Mouse (Mus musculus): Measurements from ENCODE around the gene Gp9. TPM values are rescaled to one million over a fixed set of nuclear protein-coding genes. Genes with fewer than 3 reads are reported as not detected.

Gene Gp9
- 0.58 TPM for polyA plus RNA-seq (2015; fragmentation: Illumina TruSeq; extraction: RNeasy Lipid Tissue Mini Kit (QIAGEN cat#74804); ENCODE audit: low read depth, low replicate concordance)

DNA sequence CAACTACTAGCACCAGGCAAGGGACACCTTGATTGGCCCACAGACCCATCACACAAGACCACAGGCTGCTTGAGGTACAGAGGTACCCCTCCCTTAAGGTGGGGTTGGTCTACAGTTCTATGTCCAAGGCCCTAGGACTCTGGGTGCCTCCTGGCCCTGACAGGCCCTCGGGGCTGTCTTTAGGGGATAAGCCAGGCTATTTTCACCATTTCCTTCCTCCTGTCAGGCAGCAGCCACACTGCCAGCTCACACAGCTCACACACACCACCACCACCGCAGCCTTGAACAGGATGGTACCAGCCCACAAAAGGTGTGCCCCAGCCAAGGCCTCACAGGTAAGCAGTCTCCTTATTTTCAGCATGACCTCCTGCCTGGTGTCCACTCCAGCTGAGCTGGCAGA lies at the start of gene Gp9:
TSS of gene Gp9 (plus strand) at position 231 of the 400 bp plus-strand sequence.

GRCm38 (mm10) chr6:87730591-87731462 lies 47.0 kb upstream of the Gp9 start, which contains the start of gene Efcc1:
Gene Efcc1 (plus strand): TSS chr6:87730869.

GRCm38 (mm10) chr6:87811675-87812338 lies 33.9 kb downstream of the Gp9 start, which contains the start of gene Rab43:
Gene Rab43 (minus strand): TSS chr6:87812164.

Other genes with a start within 250 kb of the Gp9 start
- 7.7 TPM for gene Arhgap25, start 244.8 kb upstream of the Gp9 start, polyA plus RNA-seq (2015; fragmentation: Illumina TruSeq; extraction: RNeasy Lipid Tissue Mini Kit (QIAGEN cat#74804); ENCODE audit: low read depth, low replicate concordance)
- 0.28 TPM for gene Prokr1, start 187.3 kb upstream of the Gp9 start, polyA plus RNA-seq (2015; fragmentation: Illumina TruSeq; extraction: RNeasy Lipid Tissue Mini Kit (QIAGEN cat#74804); ENCODE audit: low read depth, low replicate concordance)
- gene Aplf, start 105.9 kb upstream of the Gp9 start, polyA plus RNA-seq (2015; fragmentation: Illumina TruSeq; extraction: RNeasy Lipid Tissue Mini Kit (QIAGEN cat#74804); ENCODE audit: low read depth, low replicate concordance) = 5.9 TPM
- 4.3 TPM for gene Efcc1, start 47.2 kb upstream of the Gp9 start, polyA plus RNA-seq (2015; fragmentation: Illumina TruSeq; extraction: RNeasy Lipid Tissue Mini Kit (QIAGEN cat#74804); ENCODE audit: low read depth, low replicate concordance)
- 9.8 TPM for gene Rab43, start 34.1 kb downstream of the Gp9 start, polyA plus RNA-seq (2015; fragmentation: Illumina TruSeq; extraction: RNeasy Lipid Tissue Mini Kit (QIAGEN cat#74804); ENCODE audit: low read depth, low replicate concordance)
- 1.8 TPM for gene Gm45140, start 57.7 kb downstream of the Gp9 start, polyA plus RNA-seq (2015; fragmentation: Illumina TruSeq; extraction: RNeasy Lipid Tissue Mini Kit (QIAGEN cat#74804); ENCODE audit: low read depth, low replicate concordance)
- 28.0 TPM for gene Isy1, start 60.7 kb downstream of the Gp9 start, polyA plus RNA-seq (2015; fragmentation: Illumina TruSeq; extraction: RNeasy Lipid Tissue Mini Kit (QIAGEN cat#74804); ENCODE audit: low read depth, low replicate concordance)
- 436 TPM for gene Cnbp, start 73.0 kb downstream of the Gp9 start, polyA plus RNA-seq (2015; fragmentation: Illumina TruSeq; extraction: RNeasy Lipid Tissue Mini Kit (QIAGEN cat#74804); ENCODE audit: low read depth, low replicate concordance)
- 223 TPM for gene Copg1, start 109.7 kb downstream of the Gp9 start, polyA plus RNA-seq (2015; fragmentation: Illumina TruSeq; extraction: RNeasy Lipid Tissue Mini Kit (QIAGEN cat#74804); ENCODE audit: low read depth, low replicate concordance)
- 27.1 TPM for gene Hmces, start 135.9 kb downstream of the Gp9 start, polyA plus RNA-seq (2015; fragmentation: Illumina TruSeq; extraction: RNeasy Lipid Tissue Mini Kit (QIAGEN cat#74804); ENCODE audit: low read depth, low replicate concordance)
- 20.5 TPM for gene H1fx, start 203.6 kb downstream of the Gp9 start, polyA plus RNA-seq (2015; fragmentation: Illumina TruSeq; extraction: RNeasy Lipid Tissue Mini Kit (QIAGEN cat#74804); ENCODE audit: low read depth, low replicate concordance)

All from brain, adult 10 weeks (tissue).